Mouse (Mus musculus) kidney, postnatal 4 days (tissue): ENCODE measurements around the gene Speer4b.
"Not testable (repeated sequence)": the region's sequence is repeated elsewhere in the genome, so short reads cannot be mapped to it uniquely, and the experiment has no call there.

Source experiments
- DNase-seq, 2 experiments: peaks; one replicate each; pipeline ENCODE4 v3.0.0; 2021; ENCODE audit warnings: mixed read lengths in 2 of 2

The Speer4b gene

GRCm38 (mm10) chr5:27501338-27501737 lies at the start of gene Speer4b:
Gene Speer4b (minus strand): TSS chr5:27501438.
- DNase-seq: not testable (repeated sequence)

GRCm38 (mm10) chr5:27549291-27549690 lies 48.1 kb upstream of the Speer4b start:
- no peak for DNase-seq

GRCm38 (mm10) chr5:27544816-27545270 lies 43.6 kb upstream of the Speer4b start:
- peak; percentile 73 to 78 for DNase-seq

- DNase-seq: no peak
Measured at GRCm38 (mm10) chr5:27526906-27527305, 25.7 kb upstream of the Speer4b start.

- no peak for DNase-seq
Measured at GRCm38 (mm10) chr5:27518716-27519115, 17.5 kb upstream of the Speer4b start.

- DNase-seq: no peak
Measured at GRCm38 (mm10) chr5:27490942-27491341, 10.3 kb downstream of the Speer4b start.

GRCm38 (mm10) chr5:27486138-27486537 lies 15.1 kb downstream of the Speer4b start:
- peak; percentile 4 to 12 for DNase-seq

GRCm38 (mm10) chr5:27481706-27482105 lies 19.5 kb downstream of the Speer4b start:
- DNase-seq: no peak

GRCm38 (mm10) chr5:27474964-27475465 lies 26.2 kb downstream of the Speer4b start:
- no peak for DNase-seq

GRCm38 (mm10) chr5:27457686-27458085 lies 43.6 kb downstream of the Speer4b start:
- no peak for DNase-seq

GRCm38 (mm10) chr5:27456981-27457380 lies 44.3 kb downstream of the Speer4b start:
- DNase-seq: no peak

GRCm38 (mm10) chr5:27454386-27454785 lies 46.9 kb downstream of the Speer4b start:
- DNase-seq: no peak

- DNase-seq: peak in 1 of 2 experiments; percentile 2
Measured at GRCm38 (mm10) chr5:27453201-27453845, 47.9 kb downstream of the Speer4b start.
